Mouse (Mus musculus): Measurements from ENCODE around the gene Rad51b. TPM values are rescaled to one million over a fixed set of nuclear protein-coding genes. Genes with fewer than 3 reads are reported as not detected.
A peak's percentile ranks its signal among the peaks of the same experiment; 100 is the strongest.

The Rad51b gene
- polyA plus RNA-seq, 1 experiment from 2014 or later = 1.4 TPM

- Histone ChIP-seq H3K4me1 (replicated peaks) (no peaks in the 10 kb centered on the region), H3K4me2 (no peak overlapping the region), H3K9ac (no peak overlapping the region), H3K4me3 (no peak overlapping the region), H3K9me3 (no peaks in the 10 kb centered on the region), H3K27me3 (no peaks in the 10 kb centered on the region), H3K36me3 (no peaks in the 10 kb centered on the region), H3K27ac (replicated peaks) (no peak overlapping the region)
- ATAC-seq (ENCODE audit: low read depth) = no peak
- WGBS = 76% methylated on average over 3 of the region's 3 CpGs
These were observed 150.0 kb downstream of the Rad51b start for GRCm38 (mm10) chr12:79447039-79447438.

DNA sequence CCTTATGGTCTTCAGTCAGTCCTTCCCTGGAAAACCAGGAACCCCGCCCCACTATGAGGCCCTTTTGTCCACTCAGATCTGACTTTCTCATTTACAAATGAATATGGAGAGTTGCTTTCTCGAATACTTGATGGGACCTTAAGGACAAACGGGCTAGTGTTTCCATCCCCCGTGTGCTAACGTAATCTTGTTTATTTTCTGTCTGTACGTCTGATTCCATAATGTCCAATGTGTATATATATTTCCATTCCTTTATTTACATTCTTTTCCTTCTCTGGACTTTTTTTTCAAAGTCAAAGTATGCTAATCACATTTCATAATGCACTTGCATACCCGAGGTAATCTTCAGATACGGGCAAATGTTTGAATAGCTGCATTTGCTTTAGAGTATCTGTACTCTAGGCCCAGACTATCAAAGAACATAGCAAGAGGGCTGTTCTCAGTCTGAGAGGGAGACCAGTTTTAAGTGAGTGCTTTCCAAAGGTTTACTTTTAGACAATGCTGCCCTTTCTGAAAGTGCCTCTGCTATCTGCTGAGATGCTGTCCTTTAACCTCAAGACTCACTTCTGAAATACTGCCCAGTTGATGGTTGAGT lies 152.8 kb downstream of the Rad51b start:
- H3K4me1 ChIP-seq (replicated peaks) = 0 out of 2 replicates have a peak, but pooled peaks cover under 1% of the 10 kb centered on the region
- H3K36me3 ChIP-seq = no peaks in the 10 kb centered on the region
- ATAC-seq (ENCODE audit: low read depth) = no peak
- no peaks in the 10 kb centered on the region for H3K9me3 ChIP-seq
- H3K4me3 ChIP-seq = no peak overlapping the region
- no peak overlapping the region for H3K4me2 ChIP-seq
- H3K9ac ChIP-seq = no peak overlapping the region
- 76% methylated on average over 8 of the region's 8 CpGs for WGBS
- H3K27me3 ChIP-seq = no peaks in the 10 kb centered on the region
- H3K27ac ChIP-seq (replicated peaks) = no peak overlapping the region

- no peaks in the 10 kb centered on the region for H3K9me3 ChIP-seq
- H3K4me1 ChIP-seq (replicated peaks) = peaks cover 13% of the 10 kb centered on the region
- no peak overlapping the region for H3K4me2 ChIP-seq
- no peak for ATAC-seq (ENCODE audit: low read depth)
- H3K36me3 ChIP-seq = no peaks in the 10 kb centered on the region
- H3K27ac ChIP-seq (replicated peaks) = no peak overlapping the region
- H3K27me3 ChIP-seq = no peaks in the 10 kb centered on the region
- 88% methylated on average over 4 of the region's 4 CpGs for WGBS
- H3K4me3 ChIP-seq = no peak overlapping the region
- H3K9ac ChIP-seq = no peak overlapping the region
These were observed 155.8 kb downstream of the Rad51b start for GRCm38 (mm10) chr12:79452882-79453281.

GRCm38 (mm10) chr12:79454017-79454416 lies 156.9 kb downstream of the Rad51b start:
- no peak overlapping the region for H3K4me3 ChIP-seq
- no peaks in the 10 kb centered on the region for H3K9me3 ChIP-seq
- H3K4me1 ChIP-seq (replicated peaks) = peaks cover 13% of the 10 kb centered on the region
- H3K27ac ChIP-seq (replicated peaks) = no peak overlapping the region
- ATAC-seq (ENCODE audit: low read depth) = no peak
- H3K9ac ChIP-seq = no peak overlapping the region
- H3K4me2 ChIP-seq = no peak overlapping the region
- H3K36me3 ChIP-seq = no peaks in the 10 kb centered on the region
- no peaks in the 10 kb centered on the region for H3K27me3 ChIP-seq
- 79% methylated on average over 4 of the region's 4 CpGs for WGBS

- Histone ChIP-seq H3K27ac (replicated peaks) (no peak overlapping the region), H3K9me3 (no peaks in the 10 kb centered on the region), H3K36me3 (no peaks in the 10 kb centered on the region), H3K4me1 (replicated peaks) (peaks cover 13% of the 10 kb centered on the region), H3K4me3 (no peak overlapping the region), H3K27me3 (no peaks in the 10 kb centered on the region), H3K9ac (no peak overlapping the region), H3K4me2 (peak overlapping the region; percentile 24; the same call in 1 of the 2 replicates)
- ATAC-seq (ENCODE audit: low read depth) = no peak
- WGBS = 26% methylated on average over 12 of the region's 12 CpGs
These were observed 158.2 kb downstream of the Rad51b start for GRCm38 (mm10) chr12:79455061-79455847.

GRCm38 (mm10) chr12:79455848-79456164 lies 158.7 kb downstream of the Rad51b start:
- Histone ChIP-seq H3K4me1 (replicated peaks) (peaks cover 13% of the 10 kb centered on the region), H3K4me3 (no peak overlapping the region), H3K27ac (replicated peaks) (no peak overlapping the region), H3K4me2 (peak overlapping the region; percentile 24; the same call in 1 of the 2 replicates), H3K36me3 (no peaks in the 10 kb centered on the region), H3K9me3 (no peaks in the 10 kb centered on the region), H3K9ac (no peak overlapping the region), H3K27me3 (no peaks in the 10 kb centered on the region)
- no peak; the same call in 1 of the 2 replicates for ATAC-seq (ENCODE audit: low read depth)
- 17% methylated on average over 3 of the region's 3 CpGs for WGBS

- Histone ChIP-seq H3K27ac (replicated peaks) (no peak overlapping the region), H3K4me1 (replicated peaks) (peaks cover 13% of the 10 kb centered on the region), H3K9me3 (no peaks in the 10 kb centered on the region), H3K27me3 (no peaks in the 10 kb centered on the region), H3K4me2 (no peak overlapping the region), H3K36me3 (no peaks in the 10 kb centered on the region), H3K4me3 (no peak overlapping the region), H3K9ac (no peak overlapping the region)
- 79% methylated on average over 9 of the region's 9 CpGs for WGBS
- no peak for ATAC-seq (ENCODE audit: low read depth)
These were observed 159.2 kb downstream of the Rad51b start for GRCm38 (mm10) chr12:79456251-79456650.

DNA sequence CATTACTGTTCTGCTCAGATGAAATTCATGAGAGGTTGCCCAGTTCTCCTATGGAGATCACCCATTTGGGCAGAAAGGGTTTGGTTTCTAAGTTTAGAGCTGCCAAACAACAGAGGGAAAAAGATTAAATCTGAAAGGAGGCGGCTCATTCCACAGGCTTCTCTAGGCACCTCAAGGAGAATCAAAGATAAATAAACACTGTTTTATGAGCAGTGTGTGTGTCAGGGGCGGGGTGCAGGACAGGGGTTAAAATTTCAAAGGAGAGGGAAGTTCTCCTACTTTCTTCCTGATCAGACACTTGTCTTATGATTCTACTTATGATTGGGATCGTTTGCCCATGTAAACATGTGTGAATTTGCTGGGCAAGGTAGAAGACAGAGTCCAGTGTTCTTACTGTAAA lies 166.3 kb downstream of the Rad51b start:
- no peak for ATAC-seq (ENCODE audit: low read depth)
- H3K4me2 ChIP-seq = no peak overlapping the region
- WGBS = 76% methylated on average over 3 of the region's 3 CpGs

GRCm38 (mm10) chr12:79470113-79470512 lies 173.0 kb downstream of the Rad51b start:
- Histone ChIP-seq H3K9ac (no peak overlapping the region), H3K9me3 (no peaks in the 10 kb centered on the region), H3K27me3 (no peaks in the 10 kb centered on the region), H3K4me2 (no peak overlapping the region), H3K36me3 (no peaks in the 10 kb centered on the region), H3K27ac (replicated peaks) (no peak overlapping the region), H3K4me3 (no peak overlapping the region), H3K4me1 (replicated peaks) (no peaks in the 10 kb centered on the region)
- no peak for ATAC-seq (ENCODE audit: low read depth)

More for the DNA sequence above, 166.3 kb downstream of the Rad51b start:
- Histone ChIP-seq H3K9ac (no peak overlapping the region), H3K9me3 (no peaks in the 10 kb centered on the region), H3K4me3 (no peak overlapping the region), H3K36me3 (no peaks in the 10 kb centered on the region), H3K4me1 (replicated peaks) (no peaks in the 10 kb centered on the region), H3K27ac (replicated peaks) (no peak overlapping the region), H3K27me3 (no peaks in the 10 kb centered on the region)

DNA sequence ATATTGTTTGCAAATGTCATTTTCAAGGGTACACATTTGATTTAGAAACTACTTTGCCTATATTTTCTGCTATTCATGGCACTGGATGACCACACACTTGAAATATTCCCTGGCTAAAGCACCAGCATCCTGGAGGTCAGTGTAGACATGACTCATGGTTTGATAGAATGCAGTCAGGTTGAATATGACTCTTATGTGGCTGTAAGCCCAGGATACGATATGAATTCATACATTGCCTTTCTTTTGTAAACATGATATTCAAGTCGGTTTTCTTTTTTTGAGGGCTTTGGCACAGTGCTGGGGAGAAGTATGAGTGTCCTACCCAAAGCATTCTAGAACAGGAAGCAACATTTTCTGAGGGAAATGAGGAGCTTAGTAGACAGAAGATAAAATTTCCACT lies 174.8 kb downstream of the Rad51b start:
- Histone ChIP-seq H3K9me3 (no peaks in the 10 kb centered on the region), H3K27me3 (no peaks in the 10 kb centered on the region), H3K4me2 (no peak overlapping the region), H3K4me3 (no peak overlapping the region), H3K4me1 (replicated peaks) (no peaks in the 10 kb centered on the region), H3K27ac (replicated peaks) (no peak overlapping the region), H3K36me3 (no peaks in the 10 kb centered on the region), H3K9ac (no peak overlapping the region)
- no peak for ATAC-seq (ENCODE audit: low read depth)
- WGBS = 88% methylated on average over 2 of the region's 2 CpGs

GRCm38 (mm10) chr12:79476413-79477046 lies 179.4 kb downstream of the Rad51b start:
- no peak for ATAC-seq (ENCODE audit: low read depth)
- no peaks in the 10 kb centered on the region for H3K4me1 ChIP-seq (replicated peaks)
- H3K27me3 ChIP-seq = no peaks in the 10 kb centered on the region
- no peak overlapping the region for H3K4me2 ChIP-seq
- H3K27ac ChIP-seq (replicated peaks) = no peak overlapping the region
- no peaks in the 10 kb centered on the region for H3K9me3 ChIP-seq
- H3K4me3 ChIP-seq = no peak overlapping the region
- H3K36me3 ChIP-seq = no peaks in the 10 kb centered on the region
- no peak overlapping the region for H3K9ac ChIP-seq
- WGBS = 82% methylated on average over 6 of the region's 6 CpGs

DNA sequence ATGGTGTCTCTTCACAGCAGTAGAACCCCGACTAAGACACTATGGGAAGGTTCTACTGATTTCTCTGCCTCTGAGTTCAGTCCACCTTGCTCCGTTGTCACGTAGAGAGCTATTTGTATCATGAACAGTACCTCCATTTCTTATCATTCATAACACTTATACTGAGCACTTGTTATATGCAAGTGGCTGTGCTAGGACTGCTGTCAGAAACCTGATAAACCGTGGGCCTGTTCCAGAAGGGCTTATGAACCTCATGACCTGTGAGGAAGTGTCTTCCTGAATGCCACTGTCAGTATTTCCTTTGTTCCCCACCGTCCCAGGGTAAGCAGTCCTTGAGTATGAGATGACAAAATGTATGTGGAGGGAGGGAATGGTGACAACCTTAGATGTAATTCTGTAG lies 181.7 kb downstream of the Rad51b start:
- no peaks in the 10 kb centered on the region for H3K9me3 ChIP-seq
- H3K27me3 ChIP-seq = no peaks in the 10 kb centered on the region
- H3K4me3 ChIP-seq = no peak overlapping the region
- ATAC-seq (ENCODE audit: low read depth) = no peak
- no peak overlapping the region for H3K4me2 ChIP-seq
- no peaks in the 10 kb centered on the region for H3K36me3 ChIP-seq
- WGBS = 90% methylated on average over 5 of the region's 5 CpGs
- H3K9ac ChIP-seq = no peak overlapping the region
- H3K27ac ChIP-seq (replicated peaks) = no peak overlapping the region
- H3K4me1 ChIP-seq (replicated peaks) = no peaks in the 10 kb centered on the region
